Mouse (Mus musculus) lung, postnatal 25 days (tissue): ENCODE data around the gene Rab4a.

Experiments
- DNase-seq: peaks from one replicate; pipeline ENCODE4 v3.0.0; 2022; ENCODE audit warnings: low spot score

Gene Rab4a

DNA sequence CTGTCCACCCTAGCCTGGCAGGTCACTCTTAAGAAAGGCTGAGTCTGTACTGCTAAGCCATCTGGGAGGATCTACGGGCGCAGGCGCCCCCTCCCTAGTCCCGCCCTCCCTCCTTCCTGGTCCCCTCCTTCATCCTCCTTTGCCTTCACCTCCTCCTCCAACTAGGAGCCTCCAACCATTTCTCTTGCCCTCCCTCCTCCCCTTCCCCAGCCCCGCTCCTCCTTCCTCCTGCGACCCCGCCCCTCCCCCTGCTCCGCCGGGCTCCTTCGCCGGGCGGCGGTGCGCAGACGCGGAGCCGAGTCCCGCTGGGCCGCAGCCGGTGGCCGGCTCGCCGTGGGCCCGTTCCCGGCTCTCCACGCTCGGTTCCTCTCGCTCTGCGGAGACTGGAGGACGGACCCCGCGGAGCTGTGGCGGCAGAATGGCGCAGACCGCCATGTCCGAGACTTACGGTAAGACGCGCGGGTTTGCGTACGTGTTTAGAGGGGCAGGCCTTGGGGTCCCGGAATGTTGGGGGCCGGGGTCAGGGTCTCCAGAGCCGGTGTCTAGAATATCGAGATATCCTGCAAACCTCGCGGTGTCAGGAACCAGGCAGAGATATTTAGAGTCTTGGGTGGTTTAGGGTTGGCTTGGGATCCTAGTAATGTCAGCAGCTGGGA, at the start of gene Rab4a:
Gene Rab4a, plus strand, starts transcription at position 268 of the 656 bp plus-strand sequence.
- DNase-seq = peak; percentile 84

DNA sequence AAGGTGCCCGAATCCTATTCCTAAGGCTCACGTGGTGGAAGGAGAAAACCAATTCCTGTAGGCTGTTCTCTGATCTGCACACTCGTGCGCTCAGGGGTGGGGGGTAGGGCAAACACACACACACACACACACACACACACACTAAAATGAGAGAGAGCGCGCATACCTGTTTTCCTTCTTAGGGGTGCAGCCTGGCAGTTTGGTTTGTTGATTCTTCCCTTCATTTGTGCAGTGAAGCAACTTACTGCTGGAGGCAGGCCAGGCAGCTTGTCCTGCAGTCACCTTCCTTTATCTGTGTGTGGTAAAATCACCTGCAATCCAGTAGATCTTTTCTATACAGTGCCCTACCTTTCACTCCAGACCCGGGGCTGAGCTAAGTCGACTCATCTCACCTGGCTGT, 48.9 kb upstream of the Rab4a start:
- DNase-seq = no peak

DNA sequence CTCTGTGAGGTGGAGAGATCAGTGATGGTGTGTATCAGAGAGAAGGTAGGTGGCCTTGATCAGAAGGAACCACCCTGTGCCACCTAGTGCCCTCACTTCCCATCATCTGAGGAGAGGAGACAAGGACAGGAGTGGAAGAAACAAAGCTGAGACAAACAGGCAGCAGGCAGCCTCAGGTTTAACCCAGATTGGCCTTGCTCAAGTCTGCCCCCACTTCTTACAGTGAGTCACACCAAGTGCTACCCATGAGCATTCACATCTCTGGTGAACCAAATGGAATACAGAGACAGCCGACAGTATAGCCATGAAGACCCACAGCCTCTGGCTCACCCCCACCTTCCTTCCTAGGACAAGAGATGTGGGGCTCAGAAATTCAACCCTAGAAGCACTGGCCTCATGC, 46.9 kb upstream of the Rab4a start:
- DNase-seq = no peak

DNA sequence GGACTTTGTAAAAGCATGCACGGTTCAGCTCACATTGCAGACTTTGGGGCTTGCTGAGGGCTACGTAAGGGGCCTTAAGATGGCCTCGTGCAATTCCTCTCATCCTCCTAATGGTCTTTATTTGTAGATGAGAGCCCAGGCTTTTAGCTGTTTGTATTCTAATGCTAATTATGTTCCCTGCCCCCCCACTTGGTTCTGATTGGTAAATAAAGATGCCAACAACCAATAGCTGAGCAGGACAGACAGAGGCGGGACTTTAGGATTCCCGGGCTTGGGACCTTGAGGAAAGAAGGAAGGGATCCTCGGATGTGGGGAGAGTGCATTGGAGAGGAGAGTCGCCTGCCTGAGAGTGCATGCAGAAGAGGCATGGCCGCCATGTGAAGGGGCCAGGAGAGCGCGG, 45.9 kb upstream of the Rab4a start:
- no peak for DNase-seq

DNA sequence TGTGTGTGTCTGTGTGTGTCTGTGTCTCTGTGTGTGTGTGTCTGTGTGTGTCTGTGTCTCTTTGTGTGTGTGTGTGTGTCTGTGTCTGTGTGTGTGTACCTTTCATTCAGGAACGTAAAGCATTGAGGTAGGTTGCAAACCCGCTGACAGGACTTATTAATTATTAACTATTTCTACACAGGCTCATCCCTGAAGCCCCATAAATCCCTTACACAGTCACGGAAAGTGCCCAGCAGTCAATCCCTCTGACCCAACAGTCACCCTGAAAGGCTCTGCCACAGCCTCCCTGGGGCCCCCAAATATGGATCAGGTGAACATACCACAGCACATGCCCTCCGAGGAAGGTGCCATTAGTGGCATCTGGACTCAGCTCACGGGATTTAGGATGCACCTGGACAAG, 45.2 kb upstream of the Rab4a start:
- DNase-seq = no peak

DNA sequence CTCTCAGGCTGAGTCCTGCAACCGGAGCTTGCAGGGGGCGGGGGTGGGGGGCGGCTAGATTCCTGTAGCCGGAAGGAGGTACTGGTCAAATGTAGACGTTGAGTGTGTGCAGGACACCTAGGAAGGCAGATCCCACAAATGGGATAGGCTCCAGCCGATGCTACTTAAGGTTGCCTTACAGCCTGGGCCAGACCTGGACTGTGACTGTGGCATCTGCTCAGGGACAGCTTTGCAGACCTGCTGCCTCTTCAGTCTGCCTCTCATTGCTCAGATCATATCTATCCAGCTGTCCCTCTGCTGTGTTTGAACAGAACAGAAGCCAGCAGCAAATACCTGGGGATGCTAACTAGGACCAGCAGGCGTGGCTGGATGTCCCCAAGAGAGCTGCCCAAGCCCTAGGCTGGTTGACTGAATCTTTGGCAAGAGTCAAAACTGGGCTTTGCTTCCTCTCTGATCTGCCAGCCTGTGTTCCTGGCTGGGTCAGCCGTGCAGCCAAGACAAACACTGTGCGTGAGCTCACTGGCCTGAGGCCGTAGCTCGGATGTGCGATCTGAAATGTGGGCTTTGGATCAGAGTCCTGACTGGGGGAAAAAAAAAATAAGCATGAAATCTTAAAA, 44.4 kb upstream of the Rab4a start:
- DNase-seq = peak; percentile 49

DNA sequence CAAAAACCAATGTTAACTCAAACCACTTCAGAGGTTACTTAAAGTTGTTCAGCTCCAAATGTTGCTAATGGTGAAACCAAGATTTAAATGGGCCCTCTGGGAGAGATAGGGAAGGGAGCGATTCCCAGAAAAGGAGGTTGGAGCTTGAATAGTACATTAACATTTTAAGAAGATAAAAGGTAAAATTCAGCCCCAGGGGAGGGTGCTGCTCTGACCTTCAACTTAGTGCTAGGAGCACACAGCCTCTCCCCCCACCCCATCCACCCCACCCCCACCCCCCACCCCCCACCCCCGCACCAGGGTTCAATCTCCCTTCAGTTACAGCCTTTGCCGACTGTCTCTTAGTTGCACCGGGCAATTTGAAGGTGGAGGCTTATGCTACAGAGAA, 43.9 kb upstream of the Rab4a start:
- no peak for DNase-seq

DNA sequence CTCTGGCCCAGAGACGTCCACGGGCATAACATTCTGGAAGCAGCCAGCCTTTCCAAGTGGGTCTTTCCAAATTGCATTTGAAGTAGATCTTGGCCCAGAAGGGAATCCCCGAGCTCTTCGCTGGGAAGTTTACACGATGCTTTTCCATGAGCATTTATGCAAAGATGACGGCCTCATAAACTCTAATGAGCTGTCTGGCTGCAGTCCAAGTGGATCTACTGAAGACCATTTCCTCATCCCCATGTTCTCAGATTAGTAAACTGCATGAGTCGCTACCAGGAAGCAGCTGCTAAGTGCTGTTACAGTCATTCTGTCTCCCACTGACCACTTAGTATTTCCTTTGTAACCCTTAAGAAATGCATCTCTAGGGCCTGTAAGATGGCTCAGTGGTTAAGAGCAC, 42.4 kb upstream of the Rab4a start:
- DNase-seq = no peak

DNA sequence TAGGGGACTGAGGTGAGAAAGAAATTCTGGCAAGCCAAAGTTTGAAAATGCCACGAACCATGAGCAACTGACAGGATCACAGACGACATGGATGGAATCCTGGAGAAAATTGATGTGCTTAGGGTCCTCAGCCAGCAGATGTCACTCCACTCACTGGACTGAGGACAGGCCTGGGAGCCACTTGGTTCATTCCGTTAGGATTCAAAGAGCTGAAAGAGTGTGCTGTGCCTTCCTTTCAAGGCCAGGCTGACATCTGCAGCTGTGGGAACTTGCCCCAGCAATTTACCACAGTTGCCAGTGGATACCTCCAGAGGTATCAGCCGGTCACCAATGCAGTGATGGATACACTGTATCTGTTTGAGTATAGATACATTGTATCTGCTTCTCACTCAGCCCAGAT, 41.1 kb upstream of the Rab4a start:
- no peak for DNase-seq

DNA sequence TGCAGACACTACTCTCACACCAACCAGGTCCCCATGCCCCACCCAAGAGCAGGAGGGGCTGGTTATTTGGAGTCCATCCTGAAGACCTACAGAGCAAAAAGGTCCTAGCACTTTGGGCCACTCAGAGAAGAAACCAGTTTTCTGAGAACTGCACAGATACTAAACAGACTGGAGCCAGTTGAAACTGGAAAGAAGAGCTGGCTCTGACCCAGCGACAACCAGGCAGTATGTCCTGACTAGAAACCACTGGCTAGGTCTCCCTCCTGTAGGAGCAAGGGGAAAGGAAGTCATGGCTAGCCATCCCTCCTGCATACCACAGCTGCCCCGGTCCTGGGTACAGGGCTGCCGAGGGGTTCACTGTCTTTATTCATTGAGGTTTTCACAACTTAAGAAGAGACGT, 39.3 kb upstream of the Rab4a start:
- DNase-seq = no peak

DNA sequence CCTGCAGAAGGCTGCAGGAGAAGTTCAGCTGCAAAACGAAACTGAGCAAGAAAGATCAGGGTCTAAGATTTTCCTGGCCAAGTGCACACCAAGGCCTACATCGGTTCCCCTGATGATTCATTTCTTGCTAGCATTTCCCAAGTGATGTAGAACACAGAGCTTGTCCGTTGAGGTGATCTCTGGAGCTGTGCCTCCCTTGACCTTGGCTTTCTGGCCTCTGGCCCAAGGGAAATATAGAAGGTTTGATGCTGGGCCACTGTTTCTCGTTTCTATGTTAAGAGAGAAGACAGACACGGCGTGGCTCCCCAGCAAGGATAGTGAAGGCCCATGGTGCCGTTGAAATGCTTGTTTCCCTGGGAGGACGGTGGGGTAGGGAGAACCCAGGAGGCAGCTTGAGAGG, 37.9 kb upstream of the Rab4a start:
- DNase-seq = no peak

DNA sequence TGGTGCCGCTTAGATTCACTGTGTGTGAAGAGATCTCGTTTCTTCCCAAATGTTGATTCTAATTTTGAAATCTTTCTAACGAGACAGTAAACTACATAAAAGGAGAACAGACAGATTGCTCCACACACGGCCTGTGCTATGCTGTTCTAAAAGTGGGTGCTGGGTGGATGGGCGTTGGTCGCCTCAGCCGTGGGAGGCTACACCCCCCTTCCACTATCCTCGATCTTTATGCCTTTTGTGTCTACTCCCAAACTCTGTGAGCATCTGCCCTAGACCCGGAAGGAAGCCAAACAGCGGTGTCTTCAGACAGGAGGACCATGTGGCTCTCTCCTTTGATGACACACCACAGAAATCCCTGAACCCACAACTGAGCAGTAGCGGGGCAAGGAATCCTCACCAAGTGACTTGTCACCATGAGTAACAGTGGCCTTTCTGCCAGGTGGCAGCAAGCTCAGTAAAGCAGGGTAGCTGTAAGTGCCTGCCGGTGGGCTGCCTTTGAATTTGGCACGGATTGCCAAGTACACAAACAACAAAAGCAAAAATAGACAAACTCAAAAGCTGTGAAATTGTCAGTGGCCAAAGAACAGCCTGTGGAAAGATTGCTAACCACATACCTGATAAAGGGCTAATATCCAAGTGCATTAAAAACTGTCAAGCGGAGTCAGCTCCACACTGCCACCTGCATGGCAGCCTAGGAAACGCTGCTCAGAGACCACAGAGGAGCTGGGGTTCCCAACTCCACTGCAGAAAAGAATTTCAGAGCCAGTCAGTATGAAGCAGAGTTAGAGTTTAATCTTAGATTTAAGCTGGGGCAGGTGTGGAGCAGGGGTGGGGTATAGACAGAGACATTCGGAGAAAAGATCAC, 37.1 kb upstream of the Rab4a start:
- DNase-seq = peak; percentile 57

DNA sequence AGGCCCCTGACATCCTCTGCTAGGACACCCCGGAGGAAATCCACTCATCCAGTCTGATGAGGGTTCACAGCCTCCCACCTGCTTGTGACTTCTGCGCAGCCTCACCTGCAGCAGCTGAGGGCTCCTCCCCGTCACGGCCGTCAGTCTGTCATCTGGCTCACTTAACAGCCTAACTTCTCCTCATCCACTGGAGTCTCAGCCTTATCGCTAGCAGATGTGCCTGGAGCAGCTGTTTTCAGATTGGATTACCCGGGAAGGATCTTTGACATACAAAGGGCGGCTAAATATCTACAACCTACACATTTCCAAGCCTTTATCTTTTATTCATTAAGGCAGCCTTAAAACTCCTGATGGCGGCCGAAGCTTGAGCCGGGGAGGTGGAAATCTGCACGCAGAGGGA, 32.3 kb upstream of the Rab4a start:
- no peak for DNase-seq

DNA sequence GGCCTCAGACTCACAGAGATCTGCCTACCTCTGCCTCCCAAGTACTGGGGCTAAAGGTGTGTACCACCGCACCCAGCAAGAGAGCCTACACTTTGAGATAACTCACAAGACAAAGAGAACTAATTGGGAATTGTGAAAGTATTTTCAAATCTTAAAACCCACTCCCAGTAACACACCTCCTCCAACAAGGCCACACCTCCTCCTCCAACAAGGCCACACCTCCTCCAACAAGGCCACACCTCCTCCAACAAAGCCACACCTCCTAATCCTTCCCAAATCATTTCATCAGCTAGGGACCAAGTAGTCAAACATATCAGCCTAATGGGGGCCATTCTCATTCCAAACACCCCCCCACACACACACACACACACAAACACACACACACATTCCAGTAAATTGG, 31.3 kb upstream of the Rab4a start:
- DNase-seq = no peak

DNA sequence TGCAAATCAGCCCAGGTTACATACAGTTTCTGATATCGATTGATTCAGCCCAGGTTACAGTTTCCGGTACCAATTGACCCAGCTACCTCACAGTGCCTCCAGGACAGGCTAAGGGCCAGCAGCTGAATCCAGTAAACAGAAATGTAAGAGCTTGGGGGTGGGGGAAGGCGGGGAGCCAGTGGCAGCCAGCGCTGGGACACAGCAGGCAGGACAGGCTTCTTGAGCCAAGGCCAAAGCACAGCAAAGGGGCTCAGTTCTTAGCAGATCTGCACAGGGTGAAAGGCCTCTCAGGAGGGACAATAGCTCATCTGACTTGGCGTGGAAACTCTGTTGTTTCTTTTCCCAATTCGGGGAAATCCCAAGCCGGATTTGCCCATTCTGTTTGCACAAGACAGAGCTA, 28.5 kb upstream of the Rab4a start:
- DNase-seq = no peak

DNA sequence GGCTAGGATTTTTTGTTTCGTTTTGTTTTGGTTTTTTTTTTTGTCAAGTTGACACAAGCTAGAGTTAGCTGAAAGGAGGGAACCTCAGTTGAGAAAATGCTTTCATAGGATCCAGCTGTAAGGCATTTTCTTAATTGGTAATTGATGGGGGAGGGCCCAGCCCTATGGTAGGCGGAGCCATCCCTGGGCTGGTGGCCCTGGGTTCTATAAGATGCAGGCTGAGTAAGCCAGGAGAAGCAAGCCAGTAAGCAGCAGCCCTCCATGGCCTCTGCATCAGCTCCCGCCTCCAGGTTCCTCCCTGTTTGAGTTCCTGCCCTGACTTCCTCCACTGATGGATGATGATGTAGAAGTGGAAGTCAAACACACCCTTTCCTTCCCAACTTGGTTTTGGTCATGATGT, 25.3 kb upstream of the Rab4a start:
- no peak for DNase-seq

DNA sequence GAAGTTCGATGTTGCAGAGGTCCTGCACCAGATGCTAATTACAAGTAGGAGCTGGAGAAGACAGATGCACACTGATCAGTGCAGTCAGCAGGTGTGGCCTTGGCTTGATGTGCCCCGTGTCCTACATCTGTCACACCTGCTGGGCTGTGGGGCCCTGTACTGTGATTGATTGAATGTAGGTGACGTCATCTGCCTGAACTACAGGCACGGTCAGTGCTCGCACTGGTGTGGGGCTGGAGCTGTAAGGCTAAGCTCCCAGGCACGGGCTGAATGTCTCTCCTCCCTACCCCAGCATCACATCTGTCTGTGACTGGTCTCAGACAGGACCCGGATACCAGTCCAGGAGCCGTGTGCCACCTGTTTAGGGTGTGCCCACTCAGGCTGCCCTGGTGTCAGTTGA, 24.5 kb upstream of the Rab4a start:
- DNase-seq = no peak

DNA sequence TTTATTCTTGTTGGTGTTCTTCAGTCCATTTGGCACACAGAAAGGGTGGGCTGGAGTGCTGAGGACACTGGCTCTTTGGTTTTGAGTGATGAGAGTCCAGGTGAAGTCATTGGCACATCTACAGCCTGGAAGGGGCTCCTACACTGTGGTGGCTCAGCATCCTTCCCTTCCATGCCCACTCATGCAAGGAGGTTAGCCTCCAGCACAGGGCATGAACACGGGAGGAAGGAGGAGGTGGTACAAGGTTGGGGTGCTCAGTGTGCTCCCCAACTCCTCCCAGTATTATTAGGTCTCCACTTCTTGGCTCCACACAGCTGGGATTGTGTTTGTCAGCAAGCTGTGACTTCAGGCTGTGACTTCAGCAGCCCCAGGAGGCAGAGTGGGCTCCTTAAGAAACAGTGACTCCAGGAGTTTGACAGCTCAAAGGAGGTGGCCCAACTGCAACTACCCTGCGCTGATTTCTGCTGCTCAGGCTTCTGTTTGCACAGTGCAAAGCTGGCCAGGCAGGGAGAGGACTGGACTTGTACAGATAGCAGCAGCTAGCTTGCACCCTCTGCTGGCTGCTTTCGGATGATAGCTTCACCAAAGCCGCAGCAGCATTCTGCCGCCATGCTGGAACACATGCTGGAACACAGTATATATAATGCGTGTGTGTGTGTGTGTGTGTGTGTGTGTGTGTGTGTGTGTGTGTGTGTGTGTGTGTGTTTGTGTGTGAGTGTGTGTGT, 22.1 kb upstream of the Rab4a start:
- peak; percentile 75 for DNase-seq

DNA sequence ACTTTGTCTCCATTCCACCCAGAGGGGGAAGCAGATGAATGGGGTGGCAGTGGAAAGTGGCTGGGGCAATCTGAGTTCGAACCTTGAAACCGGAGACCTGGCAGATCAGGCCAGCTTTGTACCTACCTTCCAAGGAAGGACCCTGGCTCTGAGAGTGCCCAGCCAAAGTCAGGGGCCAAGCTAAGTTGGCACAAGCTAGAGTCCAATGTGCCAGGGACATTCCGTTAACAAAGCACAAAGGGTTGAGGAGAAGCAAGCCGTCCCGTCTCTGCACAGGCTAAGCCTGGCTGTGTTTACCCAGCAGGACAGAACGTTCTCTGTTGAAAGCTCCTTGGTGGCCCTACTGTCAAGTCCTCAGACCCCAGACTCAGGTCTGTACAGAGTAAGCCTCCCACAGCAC, 19.6 kb upstream of the Rab4a start:
- no peak for DNase-seq

DNA sequence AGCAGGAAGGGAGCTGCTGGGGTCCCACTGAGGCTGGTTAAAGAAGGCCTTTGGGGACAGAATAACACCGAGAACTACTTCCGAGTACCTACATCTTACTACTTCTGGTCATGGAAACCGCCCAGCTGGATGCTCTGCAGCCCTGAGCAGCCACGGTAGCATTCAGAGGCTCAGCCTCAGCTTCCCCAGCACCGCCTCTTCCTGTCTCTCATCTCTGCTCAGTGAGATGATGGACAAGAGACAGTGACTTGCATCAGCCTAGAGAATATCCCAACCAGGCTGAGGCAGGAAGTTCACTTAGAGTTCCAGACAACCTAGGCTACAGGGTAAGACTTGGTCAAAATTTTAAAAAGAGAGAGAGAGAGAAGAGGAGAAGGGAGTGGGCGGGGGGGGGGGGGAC, 19.1 kb upstream of the Rab4a start:
- DNase-seq = no peak

DNA sequence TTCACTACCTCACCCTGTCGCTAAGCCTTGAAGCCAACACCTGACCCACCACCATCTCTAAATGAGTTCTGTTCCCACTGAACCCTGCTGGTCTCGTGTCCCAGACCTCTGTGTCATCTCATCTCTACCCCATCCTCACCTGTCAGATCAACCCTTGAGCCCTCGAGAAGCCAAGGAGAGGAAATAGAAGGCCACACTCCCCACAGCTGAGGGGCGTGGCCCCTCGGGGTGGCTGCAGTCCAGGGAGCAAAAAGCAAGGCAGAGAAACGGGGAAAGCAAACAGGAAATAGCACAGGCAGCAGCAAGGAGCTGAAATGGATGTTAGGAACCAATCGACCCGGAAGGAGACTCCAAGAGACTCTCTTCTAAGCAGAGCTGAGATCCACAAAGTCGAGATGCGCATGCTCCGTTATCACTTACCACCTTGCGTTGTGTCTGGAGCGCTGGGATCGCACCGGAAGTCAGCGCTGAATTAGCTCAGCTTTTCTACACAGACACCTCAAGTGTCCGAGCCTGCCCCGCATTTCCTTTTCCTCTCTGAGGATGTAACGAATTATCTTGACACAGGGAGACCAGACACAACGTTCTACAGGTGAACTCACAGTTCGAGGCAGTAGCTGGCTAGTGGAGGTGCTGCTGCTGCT, 18.4 kb upstream of the Rab4a start:
- no peak for DNase-seq
